Mouse (Mus musculus) bone marrow, adult 2 months (tissue): ENCODE results near the gene Sh3gl3.

Experiments
- CTCF ChIP-seq: fragments of 200-500 bp; IDR thresholded peaks from 2 replicates; pipeline ENCODE4 v1.5.1; 2011; ENCODE audit warnings: low read length, control low read depth; ENCODE audit not compliant: control insufficient read depth, insufficient read depth
- POLR2A ChIP-seq: fragments of 200-500 bp; IDR thresholded peaks from 2 replicates; pipeline ENCODE4 v1.6.1; 2011; ENCODE audit warnings: low read depth, mild to moderate bottlenecking, control low read depth, low read length, borderline replicate concordance; ENCODE audit not compliant: control insufficient read depth

DNA sequence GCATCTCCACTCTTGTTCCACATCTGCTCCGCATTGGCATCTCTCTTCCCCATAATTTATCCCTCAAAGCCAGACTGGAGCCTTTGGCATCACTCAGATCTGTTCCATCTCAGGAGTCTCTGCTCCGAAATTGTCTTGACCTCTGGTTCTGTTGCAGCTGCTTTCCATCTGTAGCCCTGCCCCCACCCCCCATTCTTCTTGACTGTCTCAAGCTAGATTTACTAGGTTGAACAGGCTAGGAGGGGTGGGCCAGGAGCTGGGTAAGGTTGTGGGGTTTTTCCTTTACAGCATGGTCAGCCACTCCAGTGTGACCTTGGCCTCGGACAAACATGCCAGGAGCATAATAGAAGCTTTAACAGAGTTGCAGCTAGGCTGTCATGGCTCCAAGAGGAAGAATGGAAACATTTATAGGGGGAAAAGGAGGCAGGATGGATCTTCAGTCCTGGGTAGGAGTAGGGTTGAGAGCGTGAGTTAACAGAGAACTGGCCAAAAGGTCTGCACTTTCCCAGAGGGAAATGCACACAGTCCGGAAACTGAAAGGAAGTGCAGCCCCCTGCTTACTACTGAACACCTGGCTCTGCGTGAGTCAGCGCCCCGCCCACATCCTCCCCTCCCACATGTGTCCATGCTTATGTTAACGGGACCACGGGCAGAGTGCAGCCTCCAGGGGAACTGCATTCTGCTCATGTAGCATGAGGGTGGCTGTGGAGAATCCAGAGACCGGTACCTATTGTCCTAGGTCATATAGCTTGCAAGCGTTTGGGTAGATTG is 30.6 kb downstream of the Sh3gl3 start:
- no peak for TF ChIP-seq POLR2A
- TF ChIP-seq CTCF: no peak
